In genomic region chr4:129139642-129140041, GRCm38 (mm10) we compare ENCODE assay signal across 22 mouse cellular contexts. TPM values are rescaled to one million over a fixed set of nuclear protein-coding genes. Genes with fewer than 3 reads are reported as not detected.
DNase-seq lines count a peak whose midpoint lies in the region; ATAC-seq lines count a peak whose summit lies in the region.
"Had no signal": no experiment of that assay in that cellular context is flagged by ENCODE, and none has a peak within 500 bp of the region (broad histone marks: within the 10 kb centered on the region; RNA-seq: fewer than 3 reads in every experiment).

No protein-coding gene starts in this region.

- no peak for ATAC-seq in limb, embryonic 11.5 days (ENCODE audit: insufficient number of reproducible peaks, low FRiP score, low TSS enrichment, low read depth)
- peak; percentile 94 for ATAC-seq in liver, embryonic 16.5 days (ENCODE audit: low read depth)
- ATAC-seq: forebrain, embryonic 14.5 days had no signal

- H3K27me3 ChIP-seq in limb, embryonic 11.5 days (ENCODE audit: control insufficient read depth, insufficient read depth, low read length): peaks cover 20% of the 10 kb centered on the region; the same call in 1 of the 2 replicates
- H3K27me3 ChIP-seq in limb, embryonic 10.5 days (ENCODE audit: low read depth, poor library complexity, severe bottlenecking): peaks cover 49% of the 10 kb centered on the region
- peaks cover 40% of the 10 kb centered on the region for H3K27me3 ChIP-seq in liver, embryonic 16.5 days (ENCODE audit: control insufficient read depth, insufficient read depth, low read depth, low read length)

- no peak overlapping the region for H3K27ac ChIP-seq in limb, embryonic 11.5 days (replicated peaks; ENCODE audit: low read depth, low read length)
- H3K27ac ChIP-seq in limb, embryonic 10.5 days: no peak overlapping the region
- peak overlapping the region; percentile 87 for H3K27ac ChIP-seq in liver, embryonic 16.5 days (ENCODE audit: low read length)
- H3K27ac ChIP-seq: embryonic facial prominence, embryonic 13.5 days; gastrocnemius, adult 2 months; kidney, postnatal 0 days; limb, embryonic 13.5 days had no signal

- H3K4me3 ChIP-seq in limb, embryonic 11.5 days (ENCODE audit: low read depth, low read length): no peak overlapping the region
- no peak overlapping the region for H3K4me3 ChIP-seq in limb, embryonic 10.5 days
- peak overlapping the region; percentile 14; the same call in 1 of the 2 replicates for H3K4me3 ChIP-seq in liver, embryonic 16.5 days (ENCODE audit: low read depth, low read length)
- H3K4me3 ChIP-seq: embryonic facial prominence, embryonic 13.5 days; gastrocnemius, adult 2 months; limb, embryonic 13.5 days had no signal

- 0 out of 2 replicates have a peak, but pooled peaks cover 6% of the 10 kb centered on the region for H3K4me1 ChIP-seq in limb, embryonic 11.5 days (ENCODE audit: control insufficient read depth, insufficient read depth, low read length)
- H3K4me1 ChIP-seq in limb, embryonic 10.5 days: peaks cover 26% of the 10 kb centered on the region
- H3K4me1 ChIP-seq in liver, embryonic 16.5 days (ENCODE audit: control insufficient read depth, low read depth, low read length): peaks cover 53% of the 10 kb centered on the region

- no peak for DNase-seq in limb, embryonic 11.5 days (ENCODE audit: low spot score)
- DNase-seq in limb, embryonic 10.5 days (ENCODE audit: low spot score): no peak
- peak; percentile 58 for DNase-seq in 416B (ENCODE audit: low read depth)
- peak; percentile 75 for DNase-seq in c-Kit-positive CD71-positive TER-119-positive erythroid progenitor cells, embryonic 14.5 days (ENCODE audit: low spot score)
- DNase-seq in layer of hippocampus, postnatal 25 days (ENCODE audit: extremely low spot score in 1 of 2, low spot score in 1 of 2): no peak
- no peak for DNase-seq in kidney, postnatal 25 days
- no peak for DNase-seq in layer of hippocampus, adult 18-20 months (ENCODE audit: low spot score in 2 of 2)
- DNase-seq: adrenal gland, postnatal 25 days; cerebellum, adult 11 months; gastrocnemius, adult 2 months; lung, postnatal 14 days; retina, postnatal 1 day; thymus, postnatal 36 days had no signal

- H3K9ac ChIP-seq in limb, embryonic 11.5 days (ENCODE audit: low read length): 0 out of 2 replicates have a peak overlapping the region, but pooled peaks have one; percentile 12
- peak overlapping the region; percentile 47 for H3K9ac ChIP-seq in liver, embryonic 16.5 days (ENCODE audit: low read depth, low read length)
- H3K9ac ChIP-seq: embryonic facial prominence, embryonic 13.5 days; limb, embryonic 13.5 days had no signal

- H3K9me3 ChIP-seq in limb, embryonic 11.5 days (ENCODE audit: control insufficient read depth, low read length): no peaks in the 10 kb centered on the region
- H3K9me3 ChIP-seq in limb, embryonic 10.5 days (replicated peaks): no peaks in the 10 kb centered on the region
- H3K9me3 ChIP-seq in liver, embryonic 16.5 days (replicated peaks; ENCODE audit: control insufficient read depth, low read length): no peaks in the 10 kb centered on the region
- H3K9me3 ChIP-seq: embryonic facial prominence, embryonic 13.5 days; limb, embryonic 13.5 days had no signal

- no peaks in the 10 kb centered on the region for H3K36me3 ChIP-seq in limb, embryonic 11.5 days (ENCODE audit: control insufficient read depth, insufficient read depth, low read length)
- peaks cover 8% of the 10 kb centered on the region for H3K36me3 ChIP-seq in limb, embryonic 10.5 days
- no peaks in the 10 kb centered on the region for H3K36me3 ChIP-seq in liver, embryonic 16.5 days (ENCODE audit: control insufficient read depth, insufficient read depth)
- H3K36me3 ChIP-seq: embryonic facial prominence, embryonic 13.5 days had no signal

- WGBS in limb, embryonic 11.5 days: 91% methylated on average over 5 of the region's 5 CpGs
- WGBS in limb, embryonic 10.5 days: 83% methylated on average over 5 of the region's 5 CpGs
- WGBS in liver, embryonic 16.5 days (ENCODE audit: insufficient replicate concordance): 31% methylated on average over 5 of the region's 5 CpGs

- no peak overlapping the region for H3K4me2 ChIP-seq in limb, embryonic 11.5 days (ENCODE audit: low read depth, severe bottlenecking)
- peak overlapping the region; percentile 54 for H3K4me2 ChIP-seq in liver, embryonic 16.5 days (ENCODE audit: low read depth, low read length)
- H3K4me2 ChIP-seq: embryonic facial prominence, embryonic 13.5 days; limb, embryonic 13.5 days had no signal

RNA-seq across cellular contexts. Expression of gene Fndc5, which starts 2.8 kb away (rescaled TPM):
- 3.7 and 4.5 TPM in 2 replicates for polyA plus RNA-seq in limb, embryonic 11.5 days (2014; fragmentation: Nextera tagmentation; extraction: Ambion mirVana)
- 2.0 and 2.6 TPM in 2 replicates for polyA plus RNA-seq in limb, embryonic 10.5 days (2016; fragmentation: Nextera tagmentation; extraction: Ambion mirVana)
- 0.44 and 0.71 TPM in 2 replicates for polyA plus RNA-seq in liver, embryonic 16.5 days (2015; fragmentation: Nextera tagmentation; extraction: Ambion mirVana)
- total RNA-seq in layer of hippocampus, postnatal 25 days (2021): 10 to 100 TPM; 85.1 to 86.0 TPM
- 10 to 100 TPM; 75.5 to 84.2 TPM for total RNA-seq in layer of hippocampus, adult 18-20 months (2021)
- total RNA-seq: common myeloid progenitor, adult 5-6 weeks had no signal

RNA-seq across cellular contexts. Expression of gene Hpca, which starts 17.8 kb away (rescaled TPM):
- 0.19 and 0.23 TPM in 2 replicates for polyA plus RNA-seq in limb, embryonic 11.5 days (2014; fragmentation: Nextera tagmentation; extraction: Ambion mirVana)
- polyA plus RNA-seq in limb, embryonic 10.5 days (2016; fragmentation: Nextera tagmentation; extraction: Ambion mirVana): 0.30 and 0.69 TPM in 2 replicates
- polyA plus RNA-seq in liver, embryonic 16.5 days (2015; fragmentation: Nextera tagmentation; extraction: Ambion mirVana): 0.27 and 0.37 TPM in 2 replicates
- total RNA-seq in layer of hippocampus, postnatal 25 days (2021): 1,000 to 10,000 TPM; 2,567 to 2,613 TPM
- total RNA-seq in layer of hippocampus, adult 18-20 months (2021): 1,000 to 10,000 TPM; 2,309 to 2,704 TPM
- total RNA-seq: gastrocnemius, adult 2 months; heart, postnatal 25 days had no signal

RNA-seq across cellular contexts. Expression of gene Tmem54, which starts 34.3 kb away (rescaled TPM):
- 4.3 and 4.6 TPM in 2 replicates for polyA plus RNA-seq in limb, embryonic 11.5 days (2014; fragmentation: Nextera tagmentation; extraction: Ambion mirVana)
- polyA plus RNA-seq in limb, embryonic 10.5 days (2016; fragmentation: Nextera tagmentation; extraction: Ambion mirVana): 6.8 and 7.3 TPM in 2 replicates
- polyA plus RNA-seq in liver, embryonic 16.5 days (2015; fragmentation: Nextera tagmentation; extraction: Ambion mirVana): 0.58 and 1.7 TPM in 2 replicates
- not detected for total RNA-seq in layer of hippocampus, postnatal 25 days (2021)
- not detected for total RNA-seq in layer of hippocampus, adult 18-20 months (2021)
- total RNA-seq: adrenal gland, postnatal 25 days; common myeloid progenitor, adult 5-6 weeks; gastrocnemius, adult 2 months; heart, postnatal 25 days; layer of hippocampus, postnatal 14 days had no signal
- polyA plus RNA-seq: forebrain, embryonic 14.5 days; midbrain, embryonic 14.5 days had no signal

RNA-seq across cellular contexts. Expression of gene S100pbp, which starts 49.9 kb away (rescaled TPM):
- 30.5 and 32.3 TPM in 2 replicates for polyA plus RNA-seq in limb, embryonic 11.5 days (2014; fragmentation: Nextera tagmentation; extraction: Ambion mirVana)
- 29.7 and 34.5 TPM in 2 replicates for polyA plus RNA-seq in limb, embryonic 10.5 days (2016; fragmentation: Nextera tagmentation; extraction: Ambion mirVana)
- 6.1 and 6.3 TPM in 2 replicates for polyA plus RNA-seq in liver, embryonic 16.5 days (2015; fragmentation: Nextera tagmentation; extraction: Ambion mirVana)
- 10 to 100 TPM; 32.5 to 35.2 TPM for total RNA-seq in layer of hippocampus, postnatal 25 days (2021)
- 10 to 100 TPM; 32.6 to 35.4 TPM for total RNA-seq in layer of hippocampus, adult 18-20 months (2021)

RNA-seq across cellular contexts. Expression of gene Yars, which starts 49.9 kb away (rescaled TPM):
- 83.1 and 84.8 TPM in 2 replicates for polyA plus RNA-seq in limb, embryonic 11.5 days (2014; fragmentation: Nextera tagmentation; extraction: Ambion mirVana)
- 98.9 and 103 TPM in 2 replicates for polyA plus RNA-seq in limb, embryonic 10.5 days (2016; fragmentation: Nextera tagmentation; extraction: Ambion mirVana)
- 56.4 and 61.8 TPM in 2 replicates for polyA plus RNA-seq in liver, embryonic 16.5 days (2015; fragmentation: Nextera tagmentation; extraction: Ambion mirVana)
- total RNA-seq in layer of hippocampus, postnatal 25 days (2021): 10 to 100 TPM; 85.0 to 85.9 TPM
- 10 to 100 TPM; 78.5 to 81.1 TPM for total RNA-seq in layer of hippocampus, adult 18-20 months (2021)

Comparison
In these comparisons a context has a peak if more than half of its experiments do, and no peak if none do; other contexts are left out.
1. DNase-seq: peak in 416B (single experiment) and c-Kit-positive CD71-positive TER-119-positive erythroid progenitor cells, embryonic 14.5 days (single experiment); none in limb, embryonic 11.5 days (single experiment), limb, embryonic 10.5 days (single experiment), layer of hippocampus, postnatal 25 days (0 of 2), kidney, postnatal 25 days (0 of 2) and layer of hippocampus, adult 18-20 months (0 of 2).